Mouse (Mus musculus): Measurements from ENCODE around the gene Ajap1.

DNA sequence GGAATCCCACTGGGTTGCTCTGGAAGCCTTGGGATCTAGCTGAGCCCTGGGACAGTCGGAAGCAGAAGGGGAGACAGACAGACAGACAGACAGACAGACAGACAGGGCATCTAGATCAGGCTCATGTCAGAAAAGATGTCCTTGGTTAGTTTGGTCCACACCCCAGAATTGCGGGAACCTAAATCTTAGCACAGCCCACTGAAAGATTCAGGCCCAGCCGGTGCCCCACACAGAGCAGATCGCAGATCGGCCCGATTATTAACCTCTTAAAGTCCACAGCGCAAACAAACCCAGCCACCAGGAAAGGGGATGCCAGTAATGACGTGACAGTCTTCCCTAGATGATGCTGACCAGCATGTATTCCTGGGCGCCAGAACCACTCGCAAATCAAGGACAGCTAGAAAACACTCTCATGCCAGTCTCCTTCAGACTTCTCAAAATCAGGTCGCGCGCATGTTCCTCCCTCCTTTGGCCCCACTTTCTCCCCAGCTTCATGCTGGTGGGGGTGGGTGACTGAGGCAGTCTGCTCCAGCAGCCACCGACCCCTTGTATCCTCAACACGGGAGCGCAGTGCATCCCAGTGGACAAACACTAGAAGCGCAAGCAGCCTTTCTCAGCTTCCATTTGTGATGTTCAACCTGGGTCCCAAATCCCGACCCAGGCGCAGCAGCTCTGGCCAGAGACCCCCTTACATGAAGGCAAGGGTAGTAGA is 1.9 kb downstream of the Ajap1 start:
- TF ChIP-seq CTCF (IDR thresholded peaks at IDR 0.05; ENCODE audit: control insufficient read depth, insufficient read depth, insufficient replicate concordance, low read depth, low read length): peak; percentile 33; the same call in 1 of the 2 replicates
- no peak for TF ChIP-seq POLR2A (IDR thresholded peaks at IDR 0.05; ENCODE audit: control insufficient read depth, low read depth, low read length)

Measured in testis, adult 2 months (tissue).